Mouse (Mus musculus): ENCODE results near the gene Hemgn.

Hemgn gene

GRCm38 (mm10) chr4:46353045-46353444 lies 60.3 kb downstream of the Hemgn start:
- DNase-seq, result no peak

GRCm38 (mm10) chr4:46349530-46349929 lies 63.8 kb downstream of the Hemgn start:
- no peak for DNase-seq

- no peak for DNase-seq
Measured at GRCm38 (mm10) chr4:46348897-46349296, 64.4 kb downstream of the Hemgn start.

- no peak for DNase-seq
Measured at GRCm38 (mm10) chr4:46347580-46348515, 65.5 kb downstream of the Hemgn start.

- no peak for DNase-seq
Measured at GRCm38 (mm10) chr4:46347141-46347540, 66.2 kb downstream of the Hemgn start.

GRCm38 (mm10) chr4:46346221-46346620 lies 67.1 kb downstream of the Hemgn start:
- DNase-seq, result no peak

GRCm38 (mm10) chr4:46345773-46346100 lies 67.6 kb downstream of the Hemgn start:
- DNase-seq, result no peak

- DNase-seq, result no peak
Measured at GRCm38 (mm10) chr4:46345056-46345772, 68.1 kb downstream of the Hemgn start.

GRCm38 (mm10) chr4:46344288-46344687 lies 69.0 kb downstream of the Hemgn start:
- no peak for DNase-seq

All from kidney, adult 8-10 months (tissue).